Mouse (Mus musculus): ENCODE measurements at regions not wholly inside any gene's neighbourhood (a gene's known extent, or its start where the extent isn't known, plus 50 kb on each side); places are given as distances from the start of the nearest gene placed in this dataset.

- no peaks in the 10 kb centered on the region for H3K36me3 ChIP-seq (ENCODE audit: control insufficient read depth, insufficient read depth, low read length)
- H3K4me1 ChIP-seq (ENCODE audit: control insufficient read depth, insufficient read depth, low read length), result no peaks in the 10 kb centered on the region
- no peak overlapping the region for H3K27ac ChIP-seq
- TF ChIP-seq POLR2A (IDR thresholded peaks at IDR 0.05; ENCODE audit: insufficient read depth, low read depth, low read length) (no peak), CTCF (IDR thresholded peaks at IDR 0.05) (no peak), EP300 (IDR thresholded peaks at IDR 0.05; ENCODE audit: insufficient read depth, low read depth, low read length) (no peak)
- no peak overlapping the region for H3K9ac ChIP-seq (ENCODE audit: low read depth, low read length)
- no peak overlapping the region for H3K4me3 ChIP-seq
- no peak for DNase-seq
- intact Hi-C loops (cut with DNase I), result no loop called here
- H3K79me2 ChIP-seq (replicated peaks; ENCODE audit: control insufficient read depth, insufficient read depth, low read length), result no peaks in the 10 kb centered on the region
- WGBS, result 91% methylated on average over 5 of the region's 5 CpGs
- H3K27me3 ChIP-seq (ENCODE audit: control insufficient read depth, insufficient read depth, low read length), result no peaks in the 10 kb centered on the region
Observed at GRCm38 (mm10) chr15:13593823-13594222, 420.3 kb upstream of the Cdh6 start.

GRCm38 (mm10) chr15:13590864-13591263, 417.4 kb upstream of the Cdh6 start:
- intact Hi-C loops (cut with DNase I), result no loop called here
- no peaks in the 10 kb centered on the region for H3K4me1 ChIP-seq (ENCODE audit: control insufficient read depth, insufficient read depth, low read length)
- WGBS, result 73% methylated on average over 5 of the region's 5 CpGs

GRCm38 (mm10) chr15:13583300-13583699, 409.8 kb upstream of the Cdh6 start:
- Histone ChIP-seq H3K36me3 (ENCODE audit: control insufficient read depth, insufficient read depth, low read length) (no peaks in the 10 kb centered on the region), H3K4me1 (ENCODE audit: control insufficient read depth, insufficient read depth, low read length) (no peaks in the 10 kb centered on the region), H3K27me3 (ENCODE audit: control insufficient read depth, insufficient read depth, low read length) (no peaks in the 10 kb centered on the region), H3K4me3 (no peak overlapping the region), H3K79me2 (replicated peaks; ENCODE audit: control insufficient read depth, insufficient read depth, low read length) (no peaks in the 10 kb centered on the region), H3K9ac (ENCODE audit: low read depth, low read length) (no peak overlapping the region), H3K27ac (no peak overlapping the region)
- intact Hi-C loops (cut with DNase I), result no loop called here
- DNase-seq, result no peak
- no peak for TF ChIP-seq CTCF (IDR thresholded peaks at IDR 0.05)
- no peak for TF ChIP-seq EP300 (IDR thresholded peaks at IDR 0.05; ENCODE audit: insufficient read depth, low read depth, low read length)
- TF ChIP-seq POLR2A (IDR thresholded peaks at IDR 0.05; ENCODE audit: insufficient read depth, low read depth, low read length), result no peak
- 83% methylated on average over 4 of the region's 4 CpGs for WGBS

More at GRCm38 (mm10) chr15:13590864-13591263, 417.4 kb upstream of the Cdh6 start:
- DNase-seq, result no peak
- H3K9ac ChIP-seq (ENCODE audit: low read depth, low read length), result no peak overlapping the region
- no peaks in the 10 kb centered on the region for H3K36me3 ChIP-seq (ENCODE audit: control insufficient read depth, insufficient read depth, low read length)
- H3K79me2 ChIP-seq (replicated peaks; ENCODE audit: control insufficient read depth, insufficient read depth, low read length), result no peaks in the 10 kb centered on the region
- no peak overlapping the region for H3K27ac ChIP-seq
- no peak for TF ChIP-seq CTCF (IDR thresholded peaks at IDR 0.05)
- TF ChIP-seq EP300 (IDR thresholded peaks at IDR 0.05; ENCODE audit: insufficient read depth, low read depth, low read length), result no peak
- no peak for TF ChIP-seq POLR2A (IDR thresholded peaks at IDR 0.05; ENCODE audit: insufficient read depth, low read depth, low read length)
- H3K27me3 ChIP-seq (ENCODE audit: control insufficient read depth, insufficient read depth, low read length), result no peaks in the 10 kb centered on the region
- H3K4me3 ChIP-seq, result no peak overlapping the region

- Histone ChIP-seq H3K27me3 (ENCODE audit: control insufficient read depth, insufficient read depth, low read length) (no peaks in the 10 kb centered on the region), H3K4me3 (no peak overlapping the region), H3K9ac (ENCODE audit: low read depth, low read length) (no peak overlapping the region), H3K79me2 (replicated peaks; ENCODE audit: control insufficient read depth, insufficient read depth, low read length) (no peaks in the 10 kb centered on the region), H3K36me3 (ENCODE audit: control insufficient read depth, insufficient read depth, low read length) (no peaks in the 10 kb centered on the region), H3K4me1 (ENCODE audit: control insufficient read depth, insufficient read depth, low read length) (no peaks in the 10 kb centered on the region), H3K27ac (no peak overlapping the region)
- intact Hi-C loops (cut with DNase I), result no loop called here
- WGBS, result 47% methylated on average over 3 of the region's 3 CpGs
- no peak for DNase-seq
- TF ChIP-seq CTCF (IDR thresholded peaks at IDR 0.05) (no peak), POLR2A (IDR thresholded peaks at IDR 0.05; ENCODE audit: insufficient read depth, low read depth, low read length) (no peak), EP300 (IDR thresholded peaks at IDR 0.05; ENCODE audit: insufficient read depth, low read depth, low read length) (no peak)
Observed at GRCm38 (mm10) chr15:13582134-13582533, 408.7 kb upstream of the Cdh6 start.

- Histone ChIP-seq H3K79me2 (replicated peaks; ENCODE audit: control insufficient read depth, insufficient read depth, low read length) (no peaks in the 10 kb centered on the region), H3K36me3 (ENCODE audit: control insufficient read depth, insufficient read depth, low read length) (no peaks in the 10 kb centered on the region; the same call in 1 of the 2 replicates), H3K27ac (no peak overlapping the region), H3K27me3 (ENCODE audit: control insufficient read depth, insufficient read depth, low read length) (no peaks in the 10 kb centered on the region), H3K4me1 (ENCODE audit: control insufficient read depth, insufficient read depth, low read length) (no peaks in the 10 kb centered on the region), H3K9ac (ENCODE audit: low read depth, low read length) (no peak overlapping the region), H3K4me3 (no peak overlapping the region)
- intact Hi-C loops (cut with DNase I), result no loop called here
- WGBS, result 50% methylated on average over 3 of the region's 3 CpGs
- DNase-seq, result peak in 1 of 2 experiments; percentile 7
- no peak for TF ChIP-seq CTCF (IDR thresholded peaks at IDR 0.05)
- 0 out of 2 replicates have a peak, but pooled peaks have one; percentile 27 for TF ChIP-seq EP300 (IDR thresholded peaks at IDR 0.05; ENCODE audit: insufficient read depth, low read depth, low read length)
Observed at GRCm38 (mm10) chr15:13573621-13574020, 400.1 kb upstream of the Cdh6 start.

GRCm38 (mm10) chr15:13560920-13561319, 387.4 kb upstream of the Cdh6 start:
- DNase-seq, result no peak
- Histone ChIP-seq H3K27ac (no peak overlapping the region), H3K27me3 (ENCODE audit: control insufficient read depth, insufficient read depth, low read length) (no peaks in the 10 kb centered on the region), H3K9ac (ENCODE audit: low read depth, low read length) (no peak overlapping the region), H3K79me2 (replicated peaks; ENCODE audit: control insufficient read depth, insufficient read depth, low read length) (no peaks in the 10 kb centered on the region), H3K4me3 (no peak overlapping the region), H3K36me3 (ENCODE audit: control insufficient read depth, insufficient read depth, low read length) (no peaks in the 10 kb centered on the region), H3K4me1 (ENCODE audit: control insufficient read depth, insufficient read depth, low read length) (no peaks in the 10 kb centered on the region)
- intact Hi-C loops (cut with DNase I), result no loop called here
- TF ChIP-seq POLR2A (IDR thresholded peaks at IDR 0.05; ENCODE audit: insufficient read depth, low read depth, low read length) (no peak), CTCF (IDR thresholded peaks at IDR 0.05) (no peak), EP300 (IDR thresholded peaks at IDR 0.05; ENCODE audit: insufficient read depth, low read depth, low read length) (no peak)
